Mouse (Mus musculus): ENCODE measurements at regions not wholly inside any gene's neighbourhood (a gene's known extent, or its start where the extent isn't known, plus 50 kb on each side); places are given as distances from the start of the nearest gene placed in this dataset.
A peak's percentile ranks its signal among the peaks of the same experiment; 100 is the strongest.
"Not testable (repeated sequence)": the region's sequence is repeated elsewhere in the genome, so short reads cannot be mapped to it uniquely, and the experiment has no call there.

GRCm38 (mm10) chr19:9338971-9339370, 203.5 kb upstream of the Asrgl1 start:
- DNase-seq; intact Hi-C loops (cut with DNase I; ENCODE audit: low total_unique reads): not testable (repeated sequence)

- intact Hi-C loops (cut with DNase I; ENCODE audit: low total_unique reads); DNase-seq: not testable (repeated sequence)
Observed at GRCm38 (mm10) chr19:9337447-9337846, 202.0 kb upstream of the Asrgl1 start.

- DNase-seq; intact Hi-C loops (cut with DNase I; ENCODE audit: low total_unique reads): not testable (repeated sequence)
Observed at GRCm38 (mm10) chr19:9317932-9318331, 182.5 kb upstream of the Asrgl1 start.

DNA sequence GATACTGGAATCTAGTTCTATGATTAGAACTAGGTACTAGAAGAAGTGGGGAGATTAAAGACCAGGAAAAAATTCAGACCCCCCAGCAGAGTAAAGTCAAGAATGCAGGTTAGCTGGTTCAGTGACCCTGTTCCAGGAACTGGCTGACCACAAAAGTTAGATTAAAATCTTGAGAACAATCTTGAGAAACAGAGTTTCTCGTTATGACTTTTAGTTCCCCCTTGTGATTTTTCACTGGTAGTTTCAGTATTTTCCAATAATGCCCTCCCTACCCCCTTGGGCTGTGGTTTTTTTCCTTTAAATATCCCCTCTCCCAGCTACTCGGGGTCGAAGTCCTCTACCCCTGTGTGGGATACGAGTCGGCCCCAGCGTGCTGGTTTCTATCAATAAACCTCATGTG, 180.7 kb upstream of the Asrgl1 start:
- DNase-seq; intact Hi-C loops (cut with DNase I; ENCODE audit: low total_unique reads): not testable (repeated sequence)

- DNase-seq: peak; percentile 4
- intact Hi-C loops (cut with DNase I; ENCODE audit: low total_unique reads): not testable (repeated sequence)
Observed at GRCm38 (mm10) chr19:9283176-9283575, 147.7 kb upstream of the Asrgl1 start.

- intact Hi-C loops (cut with DNase I; ENCODE audit: low total_unique reads); DNase-seq: not testable (repeated sequence)
Observed at GRCm38 (mm10) chr19:9234676-9235075, 99.2 kb upstream of the Asrgl1 start.

Small RNA genes in the stretch of these regions (microRNA-seq; reads per million reads assigned to microRNA genes)
- gene Gm24543: 0 reads per million in 2 experiments

Measured in gastrocnemius, postnatal 14 days (tissue).